Mouse (Mus musculus) forebrain, embryonic 11.5 days (tissue): Measurements from ENCODE around the gene Rpl10a. TPM values are rescaled to one million over a fixed set of nuclear protein-coding genes. Genes with fewer than 3 reads are reported as not detected.

Experiments used
- ATAC-seq: fragments of 200-750 bp; cut with Nextera tagmentation; replicated peaks from 2 replicates; pipeline ENCODE4 v1.8.0; 2017; ENCODE audit warnings: moderate TSS enrichment; ENCODE audit not compliant: low FRiP score
- DNase-seq: peaks from one replicate; pipeline ENCODE4 v3.0.0-alpha.2; 2017; ENCODE audit warnings: low spot score
- H3K27ac ChIP-seq: fragments of 300-500 bp; sonication (generic); 2 replicates; pipeline ENCODE4 v1.5.1; 2014; ENCODE audit warnings: low read depth, low read length
- H3K27me3 ChIP-seq: fragments of 300-500 bp; sonication (generic); 2 replicates; pipeline ENCODE4 v1.6.1; 2014; ENCODE audit warnings: mild to moderate bottlenecking, low read length, mixed read lengths; ENCODE audit not compliant: control insufficient read depth, insufficient read depth
- H3K36me3 ChIP-seq: fragments of 300-500 bp; sonication (generic); 2 replicates; pipeline ENCODE4 v1.6.1; 2014; ENCODE audit warnings: mild to moderate bottlenecking, low read length, moderate library complexity, mixed read lengths; ENCODE audit not compliant: control insufficient read depth, insufficient read depth
- H3K4me1 ChIP-seq: fragments of 300-500 bp; sonication (generic); replicated peaks from 2 replicates; pipeline ENCODE4 v1.6.1; 2014; ENCODE audit warnings: low read length, mixed read lengths; ENCODE audit not compliant: control insufficient read depth, insufficient read depth
- H3K4me2 ChIP-seq: fragments of 300-500 bp; sonication (generic); 2 replicates; pipeline ENCODE4 v1.6.1; 2014; ENCODE audit warnings: low read depth, mild to moderate bottlenecking, low read length, moderate library complexity, mixed read lengths; ENCODE audit not compliant: severe bottlenecking
- H3K4me3 ChIP-seq: fragments of 300-500 bp; sonication (generic); 2 replicates; pipeline ENCODE4 v1.5.1; 2014; ENCODE audit warnings: low read depth, low read length
- H3K9ac ChIP-seq: fragments of 300-500 bp; sonication (generic); 2 replicates; pipeline ENCODE4 v1.6.1; 2014; ENCODE audit warnings: low read length
- H3K9me3 ChIP-seq: fragments of 300-500 bp; sonication (generic); 2 replicates; pipeline ENCODE4 v1.6.1; 2016; ENCODE audit warnings: low read length, mixed read lengths; ENCODE audit not compliant: control insufficient read depth
- WGBS: fragments of 180-500 bp; shearing (Covaris S2); extraction: QIAGEN DNeasy Blood & Tissue Kit; methylation state at CpG from one replicate; pipeline ENCODE4 v1.1.7; 2014; 5-methylcytosine and 5-hydroxymethylcytosine counted together
- polyA plus RNA-seq: library from polyadenylated mRNA; unstranded; fragments of >200 nt; fragmentation: Nextera tagmentation; extraction: Ambion mirVana; gene quantifications from 2 replicates; pipeline ENCODE4 v1.2.1, GENCODE M21; 2014

Gene Rpl10a
- 468 and 490 TPM in 2 replicates for polyA plus RNA-seq

- Histone ChIP-seq H3K27ac (peak within 1 kb of the TSS; percentile 94), H3K36me3 (peaks cover 2% of the 10 kb centered on the region; the same call in 1 of the 2 replicates), H3K9me3 (no peaks in the 10 kb centered on the region; the same call in 1 of the 2 replicates), H3K4me1 (0 out of 2 replicates have a peak, but pooled peaks cover 12% of the 10 kb centered on the region), H3K27me3 (no peaks in the 10 kb centered on the region), H3K4me3 (peak within 1 kb of the TSS; percentile 93), H3K9ac (peak within 1 kb of the TSS; percentile 99), H3K4me2 (peak within 1 kb of the TSS; percentile 89)
- peak; percentile 99 for DNase-seq
- whole genome bisulfite sequencing: under 1% methylated on average over 66 of the region's 67 CpGs
- peak; percentile 87 for ATAC-seq
Measured at GRCm38 (mm10) chr17:28328366-28328928, at the start of gene Rpl10a. Rpl10a (plus strand) TSS chr17:28328471.

DNA sequence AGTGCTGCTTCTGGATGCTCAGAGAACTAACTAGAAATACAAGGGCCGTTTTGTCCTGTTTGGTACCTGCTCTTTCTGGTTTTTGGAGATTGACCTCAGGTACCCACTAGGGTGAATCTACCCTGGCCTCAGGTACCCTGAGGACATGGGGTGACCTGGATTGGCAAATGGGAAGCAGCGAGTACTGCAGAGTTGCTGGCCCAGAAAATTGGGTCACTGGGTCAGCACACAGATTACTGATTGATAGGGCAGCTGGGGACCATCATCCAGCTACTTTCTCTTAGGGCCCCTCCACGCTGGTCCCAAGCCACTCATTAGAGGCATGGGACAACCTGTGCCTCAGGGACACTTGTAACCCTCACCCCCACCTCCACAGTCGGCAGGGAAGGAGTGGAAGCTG lies 49.0 kb upstream of the Rpl10a start:
- Histone ChIP-seq H3K4me3 (no peak overlapping the region), H3K27me3 (no peaks in the 10 kb centered on the region), H3K4me1 (no peaks in the 10 kb centered on the region), H3K4me2 (no peak overlapping the region), H3K36me3 (no peaks in the 10 kb centered on the region), H3K9ac (no peak overlapping the region), H3K27ac (no peak overlapping the region), H3K9me3 (no peaks in the 10 kb centered on the region)
- WGBS: 45% methylated on average over 4 of the region's 4 CpGs
- ATAC-seq (no peak), DNase-seq (no peak)

DNA sequence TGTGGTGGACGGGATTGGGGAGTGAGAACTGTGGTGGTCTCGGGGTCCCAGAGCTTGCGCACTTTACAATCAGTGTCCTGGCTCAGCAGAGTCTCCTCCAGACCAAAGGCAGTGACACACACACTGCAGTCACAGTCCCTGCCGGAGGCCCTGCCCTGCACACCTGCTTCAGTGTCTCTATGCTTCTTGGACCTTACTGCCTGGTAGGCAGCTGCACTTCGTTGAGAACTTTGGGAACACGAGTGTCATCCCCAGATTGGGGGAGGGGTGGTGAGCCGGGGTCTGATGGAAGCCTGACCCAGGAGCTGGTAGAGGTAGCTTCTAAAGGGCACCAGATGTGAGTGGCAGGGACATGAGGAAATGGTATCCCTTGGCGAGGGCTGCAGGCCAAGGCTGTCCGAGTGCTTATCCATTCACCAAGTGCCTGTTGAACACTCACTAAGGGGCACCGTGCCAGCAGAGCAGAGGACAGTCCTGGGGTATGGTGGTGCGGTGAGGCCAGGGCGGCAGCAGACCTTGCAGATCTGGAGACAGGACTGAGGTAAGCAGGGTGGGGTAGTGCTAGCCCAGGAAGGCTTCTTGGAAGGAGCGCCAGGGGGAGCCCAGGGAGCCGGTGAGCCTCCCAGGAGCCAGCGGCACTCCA lies 48.4 kb upstream of the Rpl10a start:
- Histone ChIP-seq H3K27ac (no peak overlapping the region), H3K4me1 (no peaks in the 10 kb centered on the region)
- no peak for ATAC-seq

GRCm38 (mm10) chr17:28280423-28280800 lies 47.9 kb upstream of the Rpl10a start:
- no peak overlapping the region for H3K27ac ChIP-seq

More for the DNA sequence above, 48.4 kb upstream of the Rpl10a start:
- Histone ChIP-seq H3K36me3 (no peaks in the 10 kb centered on the region), H3K9me3 (no peaks in the 10 kb centered on the region), H3K27me3 (no peaks in the 10 kb centered on the region), H3K9ac (no peak overlapping the region), H3K4me2 (no peak overlapping the region), H3K4me3 (no peak overlapping the region)
- 74% methylated on average over 15 of the region's 15 CpGs for WGBS
- DNase-seq: no peak

DNA sequence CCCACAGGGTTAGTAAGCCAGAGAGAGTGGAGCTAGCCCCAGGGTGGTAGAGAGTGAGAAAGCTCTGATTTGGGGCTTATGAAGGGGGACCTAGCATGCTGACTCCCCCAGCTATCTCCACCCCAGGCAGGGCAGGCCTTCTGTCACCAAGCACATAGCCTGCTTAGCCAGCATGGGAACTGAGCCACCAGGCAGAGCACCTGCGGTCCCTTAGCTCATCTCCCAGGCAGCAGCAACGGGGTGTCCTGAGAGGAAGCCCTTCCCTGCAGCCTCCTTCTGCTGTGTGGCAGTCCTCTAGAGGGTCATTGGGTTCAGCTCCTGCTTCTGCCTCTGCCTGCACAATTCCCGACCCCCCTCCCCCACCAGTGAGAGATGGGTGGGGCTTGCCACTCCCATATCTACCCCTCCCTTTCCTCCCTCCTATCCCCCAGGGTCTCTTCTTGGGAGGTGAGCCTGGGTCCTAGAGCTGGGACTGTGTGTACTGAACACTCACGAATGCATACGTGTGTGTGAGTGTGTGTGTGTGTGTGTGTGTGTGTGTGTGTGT lies 47.4 kb upstream of the Rpl10a start:
- ATAC-seq (no peak), DNase-seq (no peak)
- Histone ChIP-seq H3K4me2 (no peak overlapping the region), H3K9me3 (no peaks in the 10 kb centered on the region), H3K9ac (no peak overlapping the region), H3K36me3 (no peaks in the 10 kb centered on the region), H3K4me1 (no peaks in the 10 kb centered on the region), H3K27me3 (no peaks in the 10 kb centered on the region), H3K27ac (no peak overlapping the region), H3K4me3 (no peak overlapping the region)
- 64% methylated on average over 5 of the region's 5 CpGs for WGBS

More at GRCm38 (mm10) chr17:28280423-28280800, 47.9 kb upstream of the Rpl10a start:
- no peaks in the 10 kb centered on the region for H3K36me3 ChIP-seq
- no peaks in the 10 kb centered on the region for H3K9me3 ChIP-seq
- ATAC-seq (no peak), DNase-seq (no peak)
- no peaks in the 10 kb centered on the region for H3K27me3 ChIP-seq
- no peak overlapping the region for H3K4me2 ChIP-seq
- WGBS: 77% methylated on average over 7 of the region's 7 CpGs
- H3K9ac ChIP-seq: no peak overlapping the region
- no peaks in the 10 kb centered on the region for H3K4me1 ChIP-seq
- H3K4me3 ChIP-seq: no peak overlapping the region

- 96% methylated on average over 7 of the region's 7 CpGs for WGBS
- Histone ChIP-seq H3K36me3 (no peaks in the 10 kb centered on the region), H3K4me3 (no peak overlapping the region), H3K4me1 (no peaks in the 10 kb centered on the region), H3K4me2 (no peak overlapping the region), H3K9me3 (no peaks in the 10 kb centered on the region), H3K27ac (no peak overlapping the region), H3K9ac (no peak overlapping the region), H3K27me3 (no peaks in the 10 kb centered on the region)
- DNase-seq (no peak), ATAC-seq (no peak)
Measured at GRCm38 (mm10) chr17:28281866-28282441, 46.3 kb upstream of the Rpl10a start.

- Histone ChIP-seq H3K4me1 (no peaks in the 10 kb centered on the region), H3K4me2 (no peak overlapping the region), H3K9me3 (no peaks in the 10 kb centered on the region), H3K36me3 (no peaks in the 10 kb centered on the region), H3K27ac (no peak overlapping the region), H3K4me3 (no peak overlapping the region), H3K27me3 (no peaks in the 10 kb centered on the region), H3K9ac (no peak overlapping the region)
- no peak for ATAC-seq
- no peak for DNase-seq
- 91% methylated on average over 10 of the region's 10 CpGs for WGBS
Measured at GRCm38 (mm10) chr17:28283199-28283598, 45.1 kb upstream of the Rpl10a start.

- WGBS: 89% methylated on average over 10 of the region's 10 CpGs
- Histone ChIP-seq H3K27ac (no peak overlapping the region), H3K27me3 (no peaks in the 10 kb centered on the region), H3K4me3 (no peak overlapping the region), H3K4me2 (no peak overlapping the region), H3K36me3 (no peaks in the 10 kb centered on the region), H3K4me1 (no peaks in the 10 kb centered on the region), H3K9ac (no peak overlapping the region), H3K9me3 (no peaks in the 10 kb centered on the region)
- ATAC-seq (no peak), DNase-seq (no peak)
Measured at GRCm38 (mm10) chr17:28286133-28286532, 42.1 kb upstream of the Rpl10a start.
